Mouse (Mus musculus) CH12.LX (cell line): Measurements from ENCODE around the gene Arhgef19. TPM values are rescaled to one million over a fixed set of nuclear protein-coding genes. Genes with fewer than 3 reads are reported as not detected.

ENCODE experiments used
- DNase-seq: peaks from one replicate; pipeline ENCODE4 v3.0.0-alpha.2; 2013; ENCODE audit errors: extremely low read depth
- H3K27ac ChIP-seq: 2 replicates; pipeline ENCODE4 v1.5.1; 2012; ENCODE audit warnings: low read depth, mild to moderate bottlenecking, control low read depth, moderate library complexity; ENCODE audit not compliant: insufficient read depth
- H3K27me3 ChIP-seq: replicated peaks from 2 replicates; pipeline ENCODE3; 2012; ENCODE audit warnings: inconsistent platforms
- H3K36me3 ChIP-seq, 2 experiments: replicated peaks in 1 of 2; 2 replicates each; pipeline versions ENCODE3 to v1.6.1; 2012; ENCODE audit warnings: inconsistent platforms in 1 of 2, low read length in 1 of 2, mild to moderate bottlenecking in 1 of 2, mixed read lengths in 1 of 2, moderate library complexity in 1 of 2; ENCODE audit not compliant: control insufficient read depth in 1 of 2, insufficient read depth in 1 of 2
- H3K4me1 ChIP-seq, 2 experiments: 2 replicates each; pipeline ENCODE4 v1.6.1; 2012; ENCODE audit warnings: inconsistent platforms in 1 of 2, moderate library complexity in 1 of 2; ENCODE audit not compliant: insufficient read depth in 2 of 2, control insufficient read depth in 1 of 2
- H3K4me2 ChIP-seq: 2 replicates; pipeline ENCODE4 v1.6.1; 2012; ENCODE audit warnings: low read depth, mild to moderate bottlenecking, control low read depth; ENCODE audit not compliant: poor library complexity, insufficient read depth, severe bottlenecking
- H3K4me3 ChIP-seq, 3 experiments: fragments of 150-350 bp in 1 of 3; sonication (generic) in 1 of 3; replicated peaks in 1 of 3; 2 replicates each; pipeline versions ENCODE3 to v1.5.1; 2011 to 2012; ENCODE audit warnings: low read depth in 2 of 3, low read length in 2 of 3, mild to moderate bottlenecking in 2 of 3, moderate library complexity in 2 of 3, control low read depth in 1 of 3, improper control_type of control experiment in 1 of 3, inconsistent platforms in 1 of 3, mixed read lengths in 1 of 3; ENCODE audit not compliant: poor library complexity in 1 of 3
- H3K79me2 ChIP-seq: replicated peaks from 2 replicates; pipeline ENCODE4 v1.6.1; 2012; ENCODE audit warnings: mild to moderate bottlenecking, moderate library complexity; ENCODE audit not compliant: control insufficient read depth, poor library complexity, insufficient read depth, severe bottlenecking; ENCODE audit errors: extremely low read depth
- H3K9ac ChIP-seq: 2 replicates; pipeline ENCODE4 v1.6.1; 2012; ENCODE audit warnings: low read depth, mild to moderate bottlenecking, control low read depth, moderate library complexity; ENCODE audit not compliant: insufficient read depth
- H3K9me3 ChIP-seq: replicated peaks from 2 replicates; pipeline ENCODE3; 2012; ENCODE audit warnings: low read length, inconsistent platforms, mixed read lengths
- BHLHE40 ChIP-seq: IDR thresholded peaks from 2 replicates; pipeline ENCODE4 v1.6.1; 2011; ENCODE audit warnings: mild to moderate bottlenecking, low read depth, low read length, improper control_type of control experiment
- CTCF ChIP-seq, 2 experiments: IDR thresholded peaks in 1 of 2; conservative IDR thresholded peaks in 1 of 2; 2 replicates each; pipeline ENCODE4 v1.5.1; 2011 to 2012; ENCODE audit warnings: low read depth in 2 of 2, low read length in 2 of 2, improper control_type of control experiment in 1 of 2, inconsistent platforms in 1 of 2, mild to moderate bottlenecking in 1 of 2, moderate library complexity in 1 of 2
- ELF1 ChIP-seq: IDR thresholded peaks from 2 replicates; pipeline ENCODE4 v1.6.1; 2014; ENCODE audit warnings: low read depth, mild to moderate bottlenecking, inconsistent platforms, low read length, improper control_type of control experiment
- EP300 ChIP-seq: IDR thresholded peaks from 2 replicates; pipeline ENCODE4 v1.6.1; 2011; ENCODE audit warnings: low read length, improper control_type of control experiment
- ETS1 ChIP-seq: conservative IDR thresholded peaks from 2 replicates; pipeline ENCODE4 v1.6.1; 2012; ENCODE audit warnings: low read depth, mild to moderate bottlenecking, inconsistent platforms, low read length, improper control_type of control experiment, moderate library complexity
- HCFC1 ChIP-seq: IDR thresholded peaks from 2 replicates; pipeline ENCODE4 v1.6.1; 2012; ENCODE audit warnings: low read depth, mild to moderate bottlenecking, inconsistent platforms, low read length, improper control_type of control experiment
- IRF4 ChIP-seq: IDR thresholded peaks from 2 replicates; pipeline ENCODE4 v1.6.1; 2014; ENCODE audit warnings: low read depth, mild to moderate bottlenecking, inconsistent platforms, low read length, improper control_type of control experiment
- MAFK ChIP-seq: IDR thresholded peaks from 2 replicates; pipeline ENCODE4 v1.6.1; 2011; ENCODE audit warnings: low read length, improper control_type of control experiment; ENCODE audit not compliant: insufficient replicate concordance
- MAX ChIP-seq: IDR thresholded peaks from 2 replicates; pipeline ENCODE4 v1.6.1; 2011; ENCODE audit warnings: low read length, improper control_type of control experiment
- MAZ ChIP-seq: IDR thresholded peaks from 2 replicates; pipeline ENCODE4 v1.6.1; 2012; ENCODE audit warnings: low read depth, mild to moderate bottlenecking, inconsistent platforms, low read length, improper control_type of control experiment, moderate library complexity
- MXI1 ChIP-seq: IDR thresholded peaks from 2 replicates; pipeline ENCODE4 v1.6.1; 2011; ENCODE audit warnings: mild to moderate bottlenecking, low read depth, low read length, improper control_type of control experiment
- MYC ChIP-seq: IDR thresholded peaks from 2 replicates; pipeline ENCODE4 v1.6.1; 2011; ENCODE audit warnings: low read depth, mild to moderate bottlenecking, improper control_type of control experiment, low read length
- POLR2A ChIP-seq: IDR thresholded peaks from 2 replicates; pipeline ENCODE4 v1.6.1; 2011; ENCODE audit warnings: low read depth, mild to moderate bottlenecking, improper control_type of control experiment, low read length
- POLR2AphosphoS2 ChIP-seq: IDR thresholded peaks from 2 replicates; pipeline ENCODE4 v1.6.1; 2011; ENCODE audit warnings: low read depth, low read length, improper control_type of control experiment
- RAD21 ChIP-seq: IDR thresholded peaks from 2 replicates; pipeline ENCODE4 v1.6.1; 2011; ENCODE audit warnings: low read depth, mild to moderate bottlenecking, low read length, improper control_type of control experiment, moderate library complexity
- TBP ChIP-seq: conservative IDR thresholded peaks from 2 replicates; pipeline ENCODE4 v1.6.1; 2011; ENCODE audit warnings: low read depth, low read length, improper control_type of control experiment
- TCF12 ChIP-seq: IDR thresholded peaks from 2 replicates; pipeline ENCODE4 v1.6.1; 2014; ENCODE audit warnings: low read depth, mild to moderate bottlenecking, inconsistent platforms, low read length, improper control_type of control experiment
- UBTF ChIP-seq: IDR thresholded peaks from 2 replicates; pipeline ENCODE4 v1.6.1; 2012; ENCODE audit warnings: low read depth, mild to moderate bottlenecking, inconsistent platforms, low read length, improper control_type of control experiment, moderate library complexity
- USF1 ChIP-seq: IDR thresholded peaks from 2 replicates; pipeline ENCODE4 v1.6.1; 2014; ENCODE audit warnings: low read depth, mild to moderate bottlenecking, inconsistent platforms, low read length, improper control_type of control experiment
- USF2 ChIP-seq: conservative IDR thresholded peaks from 2 replicates; pipeline ENCODE4 v1.6.1; 2011; ENCODE audit warnings: low read depth, low read length, improper control_type of control experiment
- ZC3H11A ChIP-seq: IDR thresholded peaks from 2 replicates; pipeline ENCODE4 v1.6.1; 2012; ENCODE audit warnings: low read depth, mild to moderate bottlenecking, inconsistent platforms, low read length, improper control_type of control experiment
- ZKSCAN1 ChIP-seq: IDR thresholded peaks from 2 replicates; pipeline ENCODE4 v1.6.1; 2012; ENCODE audit warnings: low read depth, inconsistent platforms, low read length, improper control_type of control experiment, borderline replicate concordance
- ZMIZ1 ChIP-seq: IDR thresholded peaks from 2 replicates; pipeline ENCODE4 v1.6.1; 2012; ENCODE audit warnings: low read depth, mild to moderate bottlenecking, inconsistent platforms, low read length, improper control_type of control experiment
- ZNF384 ChIP-seq: IDR thresholded peaks from 2 replicates; pipeline ENCODE4 v1.6.1; 2012; ENCODE audit warnings: low read depth, low read length, improper control_type of control experiment, inconsistent platforms
- dilution Hi-C: fragments of 300-500 bp; cut with MboI; formaldehyde crosslinking; loops from 2 replicates; pipeline ENCODE4 v1.14.3; 2020; ENCODE audit warnings: low sequenced_read_pairs; ENCODE audit not compliant: extremely low pct_unique_long_range_greater_than_20kb, extremely low pct_ligation_motif_present
- in situ Hi-C: fragments of 300-500 bp; cut with MboI; formaldehyde crosslinking; loops from 3 replicates; pipeline ENCODE4 v1.14.3; 2019; ENCODE audit warnings: low sequenced_read_pairs, low pct_ligation_motif_present, low pct_unique_long_range_greater_than_20kb, mixed read lengths
- polyA plus RNA-seq: library from polyadenylated mRNA; unstranded; fragments of >175 nt; gene quantifications from 2 replicates; pipeline ENCODE4 v1.2.1, GENCODE M21; 2012; ENCODE audit warnings: low read depth; ENCODE audit not compliant: insufficient read length
- total RNA-seq, 2 experiments: library from RNA; depleted of rRNA; stranded (reverse); fragments of 300-350 nt in 1 of 2; fragments of >200 nt in 1 of 2; gene quantifications; 2 replicates each; pipeline ENCODE4 v1.2.3; 2012 to 2014

Gene Arhgef19
- total and polyA plus RNA-seq, 3 experiments, result 0.19 to 0.21 TPM; not detected in 1

GRCm38 (mm10) chr4:141194553-141194952, 44.7 kb upstream of the Arhgef19 start (continued):
- TF ChIP-seq RAD21 (no peak), BHLHE40 (peak; percentile 67), ZC3H11A (no peak), UBTF (no peak), USF2 (no peak), ZKSCAN1 (no peak), MAFK (no peak), ZNF384 (no peak), HCFC1 (no peak), POLR2A (no peak), MAX (no peak), CTCF (conservative IDR thresholded peaks at IDR 0.05 in 1 of 2, IDR thresholded peaks at IDR 0.05 in 1 of 2; ENCODE audit: low read depth in 2 of 2, low read length in 2 of 2) (no peak), MYC (no peak), IRF4 (peak; percentile 95), EP300 (peak; percentile 76), MAZ (no peak), ETS1 (peak; percentile 35), TBP (no peak), POLR2AphosphoS2 (no peak)
- TF ChIP-seq, all 38 proteins: peak for 8

GRCm38 (mm10) chr4:141196981-141197685, 42.2 kb upstream of the Arhgef19 start:
- no peak overlapping the region for H3K27ac ChIP-seq
- TF ChIP-seq MYC (no peak), ELF1 (no peak), TCF12 (no peak), USF2 (no peak), HCFC1 (no peak), MXI1 (no peak), UBTF (no peak), USF1 (no peak), RAD21 (no peak), BHLHE40 (no peak), ZMIZ1 (no peak)
- peaks cover 54 to 92% of the 10 kb centered on the region in 2 experiments for H3K36me3 ChIP-seq
- no peak overlapping the region for H3K4me3 ChIP-seq
- DNase-seq, result no peak
- peaks cover 8 to 22% of the 10 kb centered on the region in 2 experiments for H3K4me1 ChIP-seq
- H3K79me2 ChIP-seq, result no peaks in the 10 kb centered on the region
- no peak overlapping the region for H3K4me2 ChIP-seq
- H3K9ac ChIP-seq, result no peak overlapping the region
- peaks cover 6% of the 10 kb centered on the region for H3K9me3 ChIP-seq
- dilution Hi-C loops, result no loop called here
- in situ Hi-C loops, result no loop called here
- no peaks in the 10 kb centered on the region for H3K27me3 ChIP-seq
